Mouse (Mus musculus) CH12.LX (cell line): ENCODE results near the gene Serpina1e. TPM values are rescaled to one million over a fixed set of nuclear protein-coding genes. Genes with fewer than 3 reads are reported as not detected.

Experiments
- DNase-seq: peaks from one replicate; pipeline ENCODE4 v3.0.0-alpha.2; 2013; ENCODE audit errors: extremely low read depth
- H3K27ac ChIP-seq: 2 replicates; pipeline ENCODE4 v1.5.1; 2012; ENCODE audit warnings: low read depth, mild to moderate bottlenecking, control low read depth, moderate library complexity; ENCODE audit not compliant: insufficient read depth
- H3K27me3 ChIP-seq: replicated peaks from 2 replicates; pipeline ENCODE3; 2012; ENCODE audit warnings: inconsistent platforms
- H3K36me3 ChIP-seq, 2 experiments: replicated peaks in 1 of 2; 2 replicates each; pipeline versions ENCODE3 to v1.6.1; 2012; ENCODE audit warnings: inconsistent platforms in 1 of 2, low read length in 1 of 2, mild to moderate bottlenecking in 1 of 2, mixed read lengths in 1 of 2, moderate library complexity in 1 of 2; ENCODE audit not compliant: control insufficient read depth in 1 of 2, insufficient read depth in 1 of 2
- H3K4me1 ChIP-seq, 2 experiments: 2 replicates each; pipeline ENCODE4 v1.6.1; 2012; ENCODE audit warnings: inconsistent platforms in 1 of 2, moderate library complexity in 1 of 2; ENCODE audit not compliant: insufficient read depth in 2 of 2, control insufficient read depth in 1 of 2
- H3K4me2 ChIP-seq: 2 replicates; pipeline ENCODE4 v1.6.1; 2012; ENCODE audit warnings: low read depth, mild to moderate bottlenecking, control low read depth; ENCODE audit not compliant: poor library complexity, insufficient read depth, severe bottlenecking
- H3K4me3 ChIP-seq, 3 experiments: fragments of 150-350 bp in 1 of 3; sonication (generic) in 1 of 3; replicated peaks in 1 of 3; 2 replicates each; pipeline versions ENCODE3 to v1.5.1; 2011 to 2012; ENCODE audit warnings: low read depth in 2 of 3, low read length in 2 of 3, mild to moderate bottlenecking in 2 of 3, moderate library complexity in 2 of 3, control low read depth in 1 of 3, improper control_type of control experiment in 1 of 3, inconsistent platforms in 1 of 3, mixed read lengths in 1 of 3; ENCODE audit not compliant: poor library complexity in 1 of 3
- H3K79me2 ChIP-seq: replicated peaks from 2 replicates; pipeline ENCODE4 v1.6.1; 2012; ENCODE audit warnings: mild to moderate bottlenecking, moderate library complexity; ENCODE audit not compliant: control insufficient read depth, poor library complexity, insufficient read depth, severe bottlenecking; ENCODE audit errors: extremely low read depth
- H3K9ac ChIP-seq: 2 replicates; pipeline ENCODE4 v1.6.1; 2012; ENCODE audit warnings: low read depth, mild to moderate bottlenecking, control low read depth, moderate library complexity; ENCODE audit not compliant: insufficient read depth
- H3K9me3 ChIP-seq: replicated peaks from 2 replicates; pipeline ENCODE3; 2012; ENCODE audit warnings: low read length, inconsistent platforms, mixed read lengths
- BHLHE40 ChIP-seq: IDR thresholded peaks from 2 replicates; pipeline ENCODE4 v1.6.1; 2011; ENCODE audit warnings: mild to moderate bottlenecking, low read depth, low read length, improper control_type of control experiment
- CHD1 ChIP-seq: IDR thresholded peaks from 2 replicates; pipeline ENCODE4 v1.6.1; 2012; ENCODE audit warnings: low read depth, low read length, improper control_type of control experiment, inconsistent platforms
- CHD2 ChIP-seq: IDR thresholded peaks from 2 replicates; pipeline ENCODE4 v1.6.1; 2011; ENCODE audit warnings: low read length, improper control_type of control experiment
- CTCF ChIP-seq, 2 experiments: IDR thresholded peaks in 1 of 2; conservative IDR thresholded peaks in 1 of 2; 2 replicates each; pipeline ENCODE4 v1.5.1; 2011 to 2012; ENCODE audit warnings: low read depth in 2 of 2, low read length in 2 of 2, improper control_type of control experiment in 1 of 2, inconsistent platforms in 1 of 2, mild to moderate bottlenecking in 1 of 2, moderate library complexity in 1 of 2
- E2F4 ChIP-seq: IDR thresholded peaks from 2 replicates; pipeline ENCODE4 v1.6.1; 2011; ENCODE audit warnings: low read depth, low read length, improper control_type of control experiment; ENCODE audit not compliant: insufficient replicate concordance
- JUN ChIP-seq: IDR thresholded peaks from 2 replicates; pipeline ENCODE4 v1.6.1; 2011; ENCODE audit warnings: low read depth, mild to moderate bottlenecking, low read length, improper control_type of control experiment, moderate library complexity; ENCODE audit not compliant: insufficient read depth
- JUND ChIP-seq: conservative IDR thresholded peaks from 2 replicates; pipeline ENCODE4 v1.6.1; 2011; ENCODE audit warnings: low read depth, low read length, improper control_type of control experiment
- KAT2A ChIP-seq: IDR thresholded peaks from 2 replicates; pipeline ENCODE4 v1.6.1; 2012; ENCODE audit warnings: low read length, improper control_type of control experiment, inconsistent platforms; ENCODE audit not compliant: insufficient replicate concordance
- MAX ChIP-seq: IDR thresholded peaks from 2 replicates; pipeline ENCODE4 v1.6.1; 2011; ENCODE audit warnings: low read length, improper control_type of control experiment
- MEF2A ChIP-seq: IDR thresholded peaks from 2 replicates; pipeline ENCODE4 v1.6.1; 2014; ENCODE audit warnings: low read depth, mild to moderate bottlenecking, inconsistent platforms, low read length, improper control_type of control experiment, borderline replicate concordance
- MYC ChIP-seq: IDR thresholded peaks from 2 replicates; pipeline ENCODE4 v1.6.1; 2011; ENCODE audit warnings: low read depth, mild to moderate bottlenecking, improper control_type of control experiment, low read length
- NELFE ChIP-seq: IDR thresholded peaks from 2 replicates; pipeline ENCODE4 v1.6.1; 2011; ENCODE audit warnings: low read depth, low read length, improper control_type of control experiment
- NRF1 ChIP-seq: IDR thresholded peaks from 2 replicates; pipeline ENCODE4 v1.6.1; 2014; ENCODE audit warnings: low read depth, mild to moderate bottlenecking, inconsistent platforms, low read length, improper control_type of control experiment, moderate library complexity
- PAX5 ChIP-seq: IDR thresholded peaks from 2 replicates; pipeline ENCODE4 v1.6.1; 2012; ENCODE audit warnings: low read length, inconsistent platforms, mixed read lengths
- POLR2A ChIP-seq: IDR thresholded peaks from 2 replicates; pipeline ENCODE4 v1.6.1; 2011; ENCODE audit warnings: low read depth, mild to moderate bottlenecking, improper control_type of control experiment, low read length
- RCOR1 ChIP-seq: conservative IDR thresholded peaks from 2 replicates; pipeline ENCODE4 v1.6.1; 2012; ENCODE audit warnings: low read depth, mild to moderate bottlenecking, inconsistent platforms, low read length, improper control_type of control experiment
- SIN3A ChIP-seq: IDR thresholded peaks from 2 replicates; pipeline ENCODE4 v1.6.1; 2012; ENCODE audit warnings: low read length, improper control_type of control experiment, inconsistent platforms
- TBP ChIP-seq: conservative IDR thresholded peaks from 2 replicates; pipeline ENCODE4 v1.6.1; 2011; ENCODE audit warnings: low read depth, low read length, improper control_type of control experiment
- UBTF ChIP-seq: IDR thresholded peaks from 2 replicates; pipeline ENCODE4 v1.6.1; 2012; ENCODE audit warnings: low read depth, mild to moderate bottlenecking, inconsistent platforms, low read length, improper control_type of control experiment, moderate library complexity
- ZNF384 ChIP-seq: IDR thresholded peaks from 2 replicates; pipeline ENCODE4 v1.6.1; 2012; ENCODE audit warnings: low read depth, low read length, improper control_type of control experiment, inconsistent platforms
- dilution Hi-C: fragments of 300-500 bp; cut with MboI; formaldehyde crosslinking; loops from 2 replicates; pipeline ENCODE4 v1.14.3; 2020; ENCODE audit warnings: low sequenced_read_pairs; ENCODE audit not compliant: extremely low pct_unique_long_range_greater_than_20kb, extremely low pct_ligation_motif_present
- in situ Hi-C: fragments of 300-500 bp; cut with MboI; formaldehyde crosslinking; loops from 3 replicates; pipeline ENCODE4 v1.14.3; 2019; ENCODE audit warnings: low sequenced_read_pairs, low pct_ligation_motif_present, low pct_unique_long_range_greater_than_20kb, mixed read lengths
- polyA plus RNA-seq: library from polyadenylated mRNA; unstranded; fragments of >175 nt; gene quantifications from 2 replicates; pipeline ENCODE4 v1.2.1, GENCODE M21; 2012; ENCODE audit warnings: low read depth; ENCODE audit not compliant: insufficient read length
- total RNA-seq, 2 experiments: library from RNA; depleted of rRNA; stranded (reverse); fragments of 300-350 nt in 1 of 2; fragments of >200 nt in 1 of 2; gene quantifications; 2 replicates each; pipeline ENCODE4 v1.2.3; 2012 to 2014

Gene Serpina1e
- total and polyA plus RNA-seq, 3 experiments: not detected

DNA sequence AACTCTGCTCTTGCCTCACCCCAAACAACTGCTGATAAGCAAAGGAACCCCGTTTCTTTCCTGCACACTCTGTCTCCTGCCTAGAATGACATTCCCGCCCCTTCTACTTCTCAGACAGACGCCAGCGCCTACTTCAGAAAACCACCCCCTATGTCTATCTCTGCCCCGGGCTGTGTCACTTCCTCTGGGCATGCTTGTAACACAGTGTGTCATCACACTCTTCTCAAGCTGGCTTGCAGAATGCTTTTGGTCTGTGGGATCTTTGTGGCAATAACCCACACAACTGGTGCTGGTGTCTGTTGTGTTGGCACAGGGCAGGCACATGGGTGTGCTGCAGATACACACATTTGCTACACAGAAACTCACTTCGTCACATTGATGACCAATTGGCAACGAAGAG is 34.2 kb upstream of the Serpina1e start:
- Histone ChIP-seq H3K27ac (no peak overlapping the region), H3K9me3 (no peaks in the 10 kb centered on the region), H3K4me2 (no peak overlapping the region), H3K36me3 (no peaks in the 10 kb centered on the region)
- DNase-seq: no peak
- in situ Hi-C loops: no loop called here
- dilution Hi-C loops: no loop called here
- TF ChIP-seq NRF1 (no peak), RCOR1 (no peak), CHD1 (no peak), POLR2A (no peak), BHLHE40 (no peak), UBTF (no peak), JUN (no peak), KAT2A (no peak), JUND (no peak), CHD2 (no peak), MEF2A (no peak), TBP (no peak), PAX5 (no peak)
- TF ChIP-seq, all 38 proteins: peak for 0
- Histone ChIP-seq H3K79me2 (no peaks in the 10 kb centered on the region), H3K27me3 (peaks cover 40% of the 10 kb centered on the region), H3K9ac (no peak overlapping the region), H3K4me3 (no peak overlapping the region), H3K4me1 (0 out of 4 replicates have a peak, but pooled peaks cover 0 to 3% of the 10 kb centered on the region in 2 experiments)

DNA sequence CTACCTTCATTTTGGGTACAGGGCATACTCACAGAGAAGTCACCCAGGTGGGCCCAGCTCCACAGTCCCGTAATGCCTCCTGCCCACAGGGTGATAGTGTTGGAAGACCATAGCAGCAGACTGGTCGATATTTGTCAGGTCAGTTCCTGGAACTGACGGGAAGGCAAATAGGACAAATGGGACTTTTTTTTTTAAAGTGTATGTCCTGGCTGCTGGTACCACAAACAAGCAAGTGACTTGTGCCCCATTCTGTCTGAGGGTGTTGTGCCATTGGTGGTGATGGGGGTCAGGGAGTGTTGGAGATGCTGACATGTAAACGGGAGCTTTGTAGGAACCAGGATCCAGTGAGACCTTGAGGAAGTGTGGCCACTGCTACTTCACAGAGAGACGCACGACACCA is 31.1 kb upstream of the Serpina1e start, which contains the start of gene Serpina11:
Gene Serpina11, minus strand, starts transcription at position 101 of the 400 bp plus-strand sequence.
- H3K9me3 ChIP-seq: no peaks in the 10 kb centered on the region
- H3K79me2 ChIP-seq: no peaks in the 10 kb centered on the region
- in situ Hi-C loops: loop anchor here (10.0 kb wide), 1 partner anchor 435 kb away; no protein-coding TSS in a partner anchor
- dilution Hi-C loops: no loop called here
- H3K9ac ChIP-seq: no peak within 1 kb of the TSS
- H3K27ac ChIP-seq: no peak within 1 kb of the TSS
- peaks cover 3 to 14% of the 10 kb centered on the region in 2 experiments; a peak in 2 of 4 replicates for H3K4me1 ChIP-seq
- H3K36me3 ChIP-seq: no peaks in the 10 kb centered on the region
- DNase-seq: no peak
- H3K27me3 ChIP-seq: peaks cover 56% of the 10 kb centered on the region
- TF ChIP-seq JUND: no peak
- no peak for TF ChIP-seq BHLHE40
- no peak for TF ChIP-seq POLR2A
- no peak for TF ChIP-seq JUN
- no peak for TF ChIP-seq MAX
- TF ChIP-seq SIN3A: no peak
- no peak for TF ChIP-seq MYC
- TF ChIP-seq CHD2: no peak
- no peak for TF ChIP-seq KAT2A
- TF ChIP-seq E2F4: no peak
- TF ChIP-seq ZNF384: no peak
- no peak for TF ChIP-seq CTCF (conservative IDR thresholded peaks at IDR 0.05 in 1 of 2, IDR thresholded peaks at IDR 0.05 in 1 of 2; ENCODE audit: low read depth in 2 of 2, low read length in 2 of 2)
- TF ChIP-seq NELFE: no peak
- TF ChIP-seq CHD1: no peak
- TF ChIP-seq UBTF: no peak
- H3K4me3 ChIP-seq: no peak within 1 kb of the TSS
- H3K4me2 ChIP-seq: no peak within 1 kb of the TSS
